Mouse (Mus musculus) urinary bladder, postnatal 36 days (tissue): ENCODE data around the gene Gsx1.

Source experiments
- DNase-seq, 2 experiments: peaks; one replicate each; pipeline ENCODE4 v3.0.0; 2022; ENCODE audit warnings: low spot score in 2 of 2, mixed read lengths in 1 of 2

Gene Gsx1

DNA sequence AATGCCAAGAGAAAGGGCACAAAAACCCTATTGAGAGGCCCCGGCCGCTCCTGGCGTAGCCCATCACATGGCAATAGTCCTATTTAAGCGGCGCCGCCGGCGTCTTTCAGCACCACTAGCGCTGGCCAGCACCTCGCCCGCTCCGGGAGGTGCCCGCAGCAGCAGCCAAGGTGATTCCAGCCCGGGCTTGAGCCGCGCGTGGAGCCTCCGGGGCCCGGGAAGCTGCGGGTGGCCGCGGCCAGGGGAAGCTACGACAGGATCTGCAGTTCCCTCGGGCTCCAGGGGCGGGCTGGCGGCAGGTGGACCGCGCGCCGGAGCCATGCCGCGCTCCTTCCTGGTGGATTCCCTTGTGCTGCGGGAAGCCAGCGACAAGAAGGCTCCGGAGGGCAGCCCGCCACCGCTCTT lies at the start of gene Gsx1:
TSS of gene Gsx1 (plus strand) at position 126 of the 405 bp plus-strand sequence.
- DNase-seq: peak; percentile 38 to 66

DNA sequence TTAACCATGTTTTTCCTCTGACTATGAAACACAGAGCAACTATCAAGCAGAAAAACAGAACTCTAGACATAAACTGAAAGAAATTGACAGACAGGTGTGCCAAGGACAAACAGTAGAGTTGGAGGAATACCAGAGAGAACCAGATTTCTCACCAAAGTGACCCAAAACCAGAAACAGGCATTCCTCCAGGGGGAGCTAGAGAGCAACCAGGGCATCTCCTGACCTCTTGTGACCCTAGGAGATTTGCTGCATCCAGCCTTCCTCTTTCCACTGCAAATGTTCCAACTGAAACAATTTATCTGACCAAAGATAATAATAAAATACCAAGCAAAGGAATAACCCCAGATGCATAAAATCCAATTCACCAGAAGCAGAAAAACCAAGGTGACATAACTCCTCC lies 41.2 kb upstream of the Gsx1 start:
- DNase-seq: no peak

- no peak for DNase-seq
Observed at GRCm38 (mm10) chr5:147154806-147155371, 33.6 kb upstream of the Gsx1 start.

- DNase-seq: no peak
Observed at GRCm38 (mm10) chr5:147155449-147156133, 32.9 kb upstream of the Gsx1 start.

- DNase-seq: no peak
Observed at GRCm38 (mm10) chr5:147156376-147156775, 32.1 kb upstream of the Gsx1 start.

DNA sequence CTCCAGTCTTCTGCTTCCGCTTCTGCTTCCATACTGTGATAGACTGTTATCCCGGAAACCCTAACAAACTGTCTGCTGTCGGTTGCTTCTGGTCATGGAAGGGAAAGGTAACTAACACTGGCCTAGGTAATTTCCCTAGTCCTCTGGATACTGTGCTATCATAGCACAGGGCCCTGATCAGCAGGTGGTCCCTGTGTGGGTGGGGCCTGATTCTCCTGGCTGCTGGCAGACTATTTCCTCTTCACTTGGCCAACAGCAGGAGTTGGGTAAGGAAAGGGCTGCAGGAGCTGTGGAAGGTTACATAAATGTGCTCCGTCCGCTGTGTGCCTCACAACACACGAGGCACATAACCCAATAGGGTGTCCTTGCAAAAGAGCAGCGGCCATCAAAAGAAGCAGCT lies 31.1 kb upstream of the Gsx1 start:
- DNase-seq: no peak

GRCm38 (mm10) chr5:147159320-147159719 lies 29.2 kb upstream of the Gsx1 start:
- no peak for DNase-seq

DNA sequence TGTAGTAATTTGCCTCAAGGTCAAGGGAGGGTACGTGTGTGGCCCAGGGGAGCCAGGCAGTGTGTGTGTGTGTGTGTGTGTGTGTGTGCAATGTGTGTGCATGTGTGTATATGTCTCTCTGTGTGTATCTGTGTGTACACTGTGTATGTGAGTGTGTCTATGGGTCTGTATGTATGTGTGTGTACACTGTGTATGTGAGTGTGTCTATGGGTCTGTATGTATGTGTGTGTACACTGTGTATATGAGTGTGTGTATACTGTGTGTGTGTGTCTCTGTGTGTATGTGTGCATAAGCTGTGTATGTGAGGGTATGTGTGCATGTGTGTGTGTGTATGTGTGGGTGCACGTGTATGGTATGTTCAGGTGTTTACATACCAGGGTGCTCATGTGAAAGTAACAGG lies 28.7 kb upstream of the Gsx1 start:
- DNase-seq: no peak

DNA sequence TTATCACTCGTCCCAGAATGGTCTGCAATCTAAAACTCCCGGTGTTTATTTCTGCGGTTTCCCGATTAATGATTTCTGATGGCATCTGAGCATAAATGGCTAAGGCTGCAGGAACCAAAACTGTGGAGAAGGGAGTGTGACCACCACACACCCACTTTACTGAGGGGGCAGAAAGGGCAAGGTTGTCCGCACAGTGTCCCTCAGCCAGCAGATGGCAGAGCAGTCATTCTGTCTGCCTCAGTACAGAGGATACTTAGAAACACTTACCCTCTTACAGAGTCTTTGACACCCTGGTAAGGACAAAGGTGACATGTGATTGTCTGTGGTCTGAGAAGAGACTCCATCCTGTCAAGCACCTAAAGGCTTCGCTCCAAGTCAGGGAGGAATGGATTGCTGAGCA lies 23.4 kb upstream of the Gsx1 start:
- no peak for DNase-seq

GRCm38 (mm10) chr5:147170088-147170487 lies 18.4 kb upstream of the Gsx1 start:
- no peak for DNase-seq

DNA sequence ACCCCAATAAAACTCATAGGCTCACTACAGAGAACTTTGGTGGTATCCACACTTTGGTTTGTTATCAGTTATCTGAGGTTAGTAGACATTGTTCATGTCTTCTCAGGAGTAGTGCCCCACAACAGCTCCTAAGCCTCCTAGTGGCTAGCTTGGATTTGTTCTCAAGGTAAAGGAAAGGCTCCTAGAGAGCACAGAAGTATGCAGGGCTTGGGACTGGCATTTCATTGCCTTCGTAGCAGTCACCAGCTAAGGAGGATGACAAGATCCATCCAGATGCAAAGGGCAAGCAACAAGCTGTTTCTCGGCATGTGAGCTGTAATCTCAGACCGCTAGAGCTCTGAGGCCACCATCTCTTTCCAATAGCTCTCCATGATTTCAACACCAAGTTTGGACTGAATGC lies 14.4 kb upstream of the Gsx1 start:
- no peak for DNase-seq

DNA sequence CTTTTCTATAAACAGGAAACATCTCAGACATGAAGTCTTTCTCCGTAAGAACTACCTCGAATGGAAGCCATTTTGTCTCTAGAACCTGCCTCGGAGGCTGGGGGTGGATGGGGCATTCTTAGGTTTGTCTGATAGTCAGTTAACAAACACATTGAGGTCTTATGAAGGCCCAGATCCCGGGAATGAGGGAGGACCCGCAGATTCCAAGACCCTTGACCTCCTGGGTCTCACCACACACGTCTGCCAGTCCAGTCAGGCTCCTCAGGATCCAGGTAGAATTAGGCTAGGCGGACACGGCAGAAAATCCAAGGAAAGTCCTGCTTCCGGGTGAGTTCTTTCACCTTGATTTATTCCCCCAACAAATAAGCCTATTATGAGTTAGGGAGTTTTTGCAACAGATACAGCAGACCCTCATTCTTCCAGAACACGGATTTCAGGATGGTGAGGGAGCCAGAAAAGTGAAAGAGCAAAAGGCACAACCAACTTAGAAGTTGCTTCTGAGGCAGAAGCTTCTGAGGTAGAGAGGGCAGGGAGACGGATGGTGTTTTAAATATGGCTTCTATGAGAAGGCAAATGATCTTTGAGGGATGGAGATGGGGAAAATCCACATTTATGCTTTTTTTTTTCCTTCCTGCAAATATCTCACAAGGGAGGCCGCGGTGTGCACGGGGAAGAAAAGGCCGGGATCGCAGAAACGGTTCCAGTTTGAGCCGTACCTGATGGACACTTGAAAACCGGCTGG lies 3.2 kb upstream of the Gsx1 start:
- DNase-seq: no peak

- no peak for DNase-seq
Observed at GRCm38 (mm10) chr5:147186001-147186431, 2.5 kb upstream of the Gsx1 start.

DNA sequence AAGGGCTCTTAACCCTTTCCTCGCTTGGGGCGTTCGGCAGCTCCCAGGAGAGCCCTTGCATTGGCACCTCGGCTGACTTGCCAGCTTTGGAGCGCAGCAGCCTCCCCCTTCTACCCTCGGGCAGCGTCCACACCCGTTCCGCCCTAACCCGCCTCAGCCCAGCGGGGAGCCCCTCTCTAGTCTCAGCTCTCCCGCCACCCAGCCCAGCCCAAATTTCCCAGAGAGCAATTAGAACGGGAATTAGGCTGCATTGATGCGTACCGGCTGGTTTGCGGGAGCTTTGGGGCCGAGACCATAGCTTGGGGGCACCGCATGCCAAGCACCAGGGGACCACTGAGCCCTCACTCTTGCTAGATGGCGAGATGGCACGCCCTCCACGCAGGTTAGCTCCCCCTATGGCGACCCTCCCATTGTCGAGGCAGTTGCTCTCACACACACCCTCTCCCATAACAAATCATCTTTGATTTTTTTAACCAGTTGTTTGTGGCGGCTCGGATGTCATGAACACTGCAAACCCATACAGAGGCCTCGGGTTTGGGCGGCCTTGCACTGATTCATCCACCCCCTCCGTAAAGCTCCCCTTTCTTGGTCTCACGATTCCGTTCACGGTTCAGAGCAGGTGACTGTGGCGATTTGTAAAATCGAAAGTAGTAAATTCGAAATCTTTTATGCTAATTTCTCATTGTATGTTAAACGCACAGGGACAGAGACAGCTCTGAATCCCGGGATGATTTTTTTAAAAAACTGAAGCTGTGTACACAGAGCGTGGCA lies 1.5 kb upstream of the Gsx1 start:
- DNase-seq: no peak

DNA sequence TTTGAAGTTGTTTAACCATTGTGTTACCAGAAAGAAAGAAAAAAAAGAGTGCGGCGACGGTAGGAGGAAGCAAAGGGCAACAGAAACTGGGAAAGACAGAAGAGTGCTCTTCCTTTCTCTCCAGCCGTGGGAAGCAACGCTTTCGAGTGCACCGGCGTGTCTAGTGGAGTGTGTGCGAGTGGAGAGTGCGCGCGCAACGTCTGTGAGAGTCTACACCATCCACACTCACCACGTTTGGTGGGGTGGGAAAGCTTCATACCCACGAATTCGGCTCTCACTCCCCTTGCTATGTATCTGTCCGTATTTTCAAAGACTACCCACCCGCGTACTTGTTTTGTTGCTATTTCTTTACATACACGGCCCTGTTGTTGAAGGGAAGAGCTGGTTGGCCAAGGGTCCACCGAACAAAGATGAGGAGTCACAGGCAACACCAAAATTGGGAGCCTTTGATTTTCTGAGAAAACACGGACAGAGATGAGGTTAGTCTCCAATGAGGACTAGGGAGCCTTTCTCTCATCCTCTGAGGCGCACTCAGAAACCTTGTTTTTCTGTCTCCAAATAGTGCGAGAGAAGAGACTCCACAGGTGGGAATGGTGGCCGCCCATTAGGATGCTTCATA lies 835 bp upstream of the Gsx1 start:
- DNase-seq: no peak

GRCm38 (mm10) chr5:147189156-147189555 lies 660 bp downstream of the Gsx1 start:
- no peak for DNase-seq

DNA sequence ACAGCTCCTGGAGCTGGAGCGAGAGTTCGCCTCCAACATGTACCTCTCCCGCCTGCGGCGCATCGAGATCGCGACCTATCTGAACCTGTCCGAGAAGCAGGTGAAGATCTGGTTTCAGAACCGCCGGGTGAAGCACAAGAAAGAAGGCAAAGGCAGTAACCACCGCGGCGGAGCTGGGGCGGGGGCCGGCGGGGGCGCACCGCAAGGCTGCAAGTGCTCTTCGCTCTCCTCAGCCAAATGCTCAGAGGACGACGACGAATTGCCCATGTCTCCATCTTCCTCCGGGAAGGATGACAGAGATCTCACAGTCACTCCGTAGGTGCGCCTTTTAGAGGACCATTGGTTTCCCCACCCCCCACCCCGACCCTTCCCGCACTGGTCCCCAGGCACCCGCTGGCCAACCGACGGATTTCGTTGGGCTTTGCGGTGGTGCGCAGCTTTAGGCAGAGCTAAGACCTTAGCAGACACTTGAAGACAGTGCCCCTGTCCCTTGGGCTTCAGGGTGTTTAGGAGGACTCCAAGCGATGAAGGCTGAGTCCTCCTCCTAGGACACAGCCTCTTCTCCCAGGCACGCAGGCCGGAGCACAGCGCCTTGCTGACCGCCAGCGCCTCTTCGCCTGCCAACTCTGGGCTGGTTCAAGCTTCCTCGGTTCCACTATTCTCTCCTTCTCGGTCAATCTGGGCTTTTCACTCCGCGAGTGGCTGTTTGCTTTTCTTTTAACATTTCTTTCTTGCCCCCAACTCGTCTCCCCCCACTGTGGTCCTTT lies 1.5 kb downstream of the Gsx1 start:
- no peak for DNase-seq

- DNase-seq: no peak
Observed at GRCm38 (mm10) chr5:147190885-147191284, 2.4 kb downstream of the Gsx1 start.

DNA sequence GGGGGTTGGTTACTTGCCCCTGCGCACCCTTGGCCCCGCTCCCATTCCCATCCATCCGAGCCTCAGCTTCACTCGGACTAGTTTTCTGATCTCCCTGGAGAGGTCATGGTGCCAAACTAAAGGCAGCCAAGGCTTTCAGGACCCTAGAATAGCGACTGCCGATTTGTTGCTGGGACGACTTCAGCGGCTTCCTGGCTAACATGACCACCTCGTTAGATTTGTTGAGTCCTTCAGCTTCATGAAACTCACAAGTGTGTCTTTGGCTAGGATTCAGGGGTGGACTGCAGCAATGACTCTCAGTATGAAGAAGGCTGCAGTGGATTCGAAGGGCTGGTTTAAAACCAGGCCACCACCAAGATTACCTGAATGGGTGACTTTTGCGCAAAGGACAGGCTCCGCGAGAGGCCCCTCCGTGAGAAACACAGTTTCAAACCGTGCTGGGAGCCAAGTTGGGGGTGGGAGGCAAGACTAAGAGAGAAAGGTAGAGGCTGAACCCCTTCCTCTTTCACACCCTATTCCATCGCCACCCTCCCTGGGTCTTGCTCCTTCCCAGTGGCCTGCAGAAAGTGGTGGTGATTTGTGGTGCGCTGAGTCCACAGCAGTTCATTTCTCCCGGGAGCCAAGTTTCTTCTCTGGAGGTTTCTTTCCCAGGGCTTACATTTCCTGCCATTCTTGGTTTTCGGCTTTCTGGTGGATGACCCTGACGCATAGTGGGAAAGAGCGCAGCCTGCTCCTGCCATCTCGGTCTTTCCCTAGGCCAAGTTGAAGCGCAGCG lies 3.5 kb downstream of the Gsx1 start:
- DNase-seq: no peak

GRCm38 (mm10) chr5:147192576-147192960 lies 4.1 kb downstream of the Gsx1 start:
- no peak for DNase-seq
